Mouse (Mus musculus): Measurements from ENCODE around the gene Ly6g6e. TPM values are rescaled to one million over a fixed set of nuclear protein-coding genes. Genes with fewer than 3 reads are reported as not detected.

Gene Ly6g6e
- polyA plus RNA-seq, 1 experiment, result 6.6 TPM

Other genes starting within 250 kb of the Ly6g6e start
- gene Stk19, start 240.0 kb upstream of the Ly6g6e start, polyA plus RNA-seq (2012; rRNA removed), result 75.7 and 76.3 TPM in 2 replicates
- 61.1 and 67.6 TPM in 2 replicates for gene Dxo, start 239.9 kb upstream of the Ly6g6e start, polyA plus RNA-seq (2012; rRNA removed)
- gene Skiv2l, start 226.7 kb upstream of the Ly6g6e start, polyA plus RNA-seq (2012; rRNA removed), result 89.7 and 90.9 TPM in 2 replicates
- gene Nelfe, start 226.5 kb upstream of the Ly6g6e start, polyA plus RNA-seq (2012; rRNA removed), result 50.7 and 54.7 TPM in 2 replicates
- 0.29 and 2.0 TPM in 2 replicates for gene Cfb, start 214.4 kb upstream of the Ly6g6e start, polyA plus RNA-seq (2012; rRNA removed)
- gene Zbtb12, start 197.4 kb upstream of the Ly6g6e start, polyA plus RNA-seq (2012; rRNA removed), result 73.3 and 74.1 TPM in 2 replicates
- gene Gm20547, start 194.9 kb upstream of the Ly6g6e start, polyA plus RNA-seq (2012; rRNA removed), result 0.29 TPM in 1 of 2 replicates, not detected in the other
- gene C2, start 178.6 kb upstream of the Ly6g6e start, polyA plus RNA-seq (2012; rRNA removed), result 2.4 and 3.2 TPM in 2 replicates
- 311 and 328 TPM in 2 replicates for gene Ehmt2, start 178.4 kb upstream of the Ly6g6e start, polyA plus RNA-seq (2012; rRNA removed)
- 0.04 and 0.06 TPM in 2 replicates for gene Slc44a4, start 162.4 kb upstream of the Ly6g6e start, polyA plus RNA-seq (2012; rRNA removed)
- gene Neu1, start 145.6 kb upstream of the Ly6g6e start, polyA plus RNA-seq (2012; rRNA removed), result 30.5 and 30.9 TPM in 2 replicates
- gene Hspa1b, start 117.7 kb upstream of the Ly6g6e start, polyA plus RNA-seq (2012; rRNA removed), result 8.8 and 9.7 TPM in 2 replicates
- gene Gm20481, start 107.0 kb upstream of the Ly6g6e start, polyA plus RNA-seq (2012; rRNA removed), result not detected in 2 replicates
- gene Hspa1a, start 104.7 kb upstream of the Ly6g6e start, polyA plus RNA-seq (2012; rRNA removed), result 13.2 and 13.5 TPM in 2 replicates
- gene Hspa1l, start 104.2 kb upstream of the Ly6g6e start, polyA plus RNA-seq (2012; rRNA removed), result 0.62 and 0.90 TPM in 2 replicates
- gene Lsm2, start 95.0 kb upstream of the Ly6g6e start, polyA plus RNA-seq (2012; rRNA removed), result 93.6 and 101 TPM in 2 replicates
- 78.1 and 85.3 TPM in 2 replicates for gene Vars, start 75.9 kb upstream of the Ly6g6e start, polyA plus RNA-seq (2012; rRNA removed)
- 0.48 TPM in 2 replicates for gene Vwa7, start 60.3 kb upstream of the Ly6g6e start, polyA plus RNA-seq (2012; rRNA removed)
- 2.1 and 2.3 TPM in 2 replicates for gene Sapcd1, start 48.9 kb upstream of the Ly6g6e start, polyA plus RNA-seq (2012; rRNA removed)
- gene Msh5, start 30.2 kb upstream of the Ly6g6e start, polyA plus RNA-seq (2012; rRNA removed), result 2.7 and 3.0 TPM in 2 replicates
- gene Clic1, start 26.9 kb upstream of the Ly6g6e start, polyA plus RNA-seq (2012; rRNA removed), result 45.7 and 47.6 TPM in 2 replicates
- gene Ddah2, start 17.9 kb upstream of the Ly6g6e start, polyA plus RNA-seq (2012; rRNA removed), result 243 and 254 TPM in 2 replicates
- gene Ly6g6c, start 11.5 kb upstream of the Ly6g6e start, polyA plus RNA-seq (2012; rRNA removed), result 2.1 TPM in 1 of 2 replicates, not detected in the other
- gene Mpig6b, start 10.7 kb upstream of the Ly6g6e start, polyA plus RNA-seq (2012; rRNA removed), result 0.03 and 0.10 TPM in 2 replicates
- gene Ly6g6d, start 1.2 kb downstream of the Ly6g6e start, polyA plus RNA-seq (2012; rRNA removed), result 1.3 and 1.6 TPM in 2 replicates
- gene Ly6g6f, start 8.7 kb downstream of the Ly6g6e start, polyA plus RNA-seq (2012; rRNA removed), result 0.09 and 0.19 TPM in 2 replicates
- 110 and 114 TPM in 2 replicates for gene Abhd16a, start 12.4 kb downstream of the Ly6g6e start, polyA plus RNA-seq (2012; rRNA removed)
- gene Ly6g5c, start 31.4 kb downstream of the Ly6g6e start, polyA plus RNA-seq (2012; rRNA removed), result not detected in 2 replicates
- 2.3 TPM in 2 replicates for gene Ly6g5b, start 38.5 kb downstream of the Ly6g6e start, polyA plus RNA-seq (2012; rRNA removed)
- 17.4 and 18.3 TPM in 2 replicates for gene Gpank1, start 44.6 kb downstream of the Ly6g6e start, polyA plus RNA-seq (2012; rRNA removed)
- gene Csnk2b, start 45.2 kb downstream of the Ly6g6e start, polyA plus RNA-seq (2012; rRNA removed), result 170 and 198 TPM in 2 replicates
- gene D17H6S53E, start 49.5 kb downstream of the Ly6g6e start, polyA plus RNA-seq (2012; rRNA removed), result 5.2 and 5.6 TPM in 2 replicates
- gene Apom, start 55.1 kb downstream of the Ly6g6e start, polyA plus RNA-seq (2012; rRNA removed), result 0.65 and 0.84 TPM in 2 replicates
- gene Bag6, start 58.3 kb downstream of the Ly6g6e start, polyA plus RNA-seq (2012; rRNA removed), result 237 and 290 TPM in 2 replicates
- gene Prrc2a, start 88.0 kb downstream of the Ly6g6e start, polyA plus RNA-seq (2012; rRNA removed), result 228 and 250 TPM in 2 replicates
- 3.7 and 3.9 TPM in 2 replicates for gene Aif1, start 99.2 kb downstream of the Ly6g6e start, polyA plus RNA-seq (2012; rRNA removed)
- gene Lst1, start 111.5 kb downstream of the Ly6g6e start, polyA plus RNA-seq (2012; rRNA removed), result 15.7 and 18.5 TPM in 2 replicates
- 0.76 and 0.84 TPM in 2 replicates for gene Ltb, start 117.5 kb downstream of the Ly6g6e start, polyA plus RNA-seq (2012; rRNA removed)
- gene Tnf, start 125.1 kb downstream of the Ly6g6e start, polyA plus RNA-seq (2012; rRNA removed), result 0.05 TPM in 2 replicates
- gene Lta, start 128.4 kb downstream of the Ly6g6e start, polyA plus RNA-seq (2012; rRNA removed), result 0.57 and 0.62 TPM in 2 replicates
- not detected in 2 replicates for gene Gm16181, start 143.9 kb downstream of the Ly6g6e start, polyA plus RNA-seq (2012; rRNA removed)
- 147 and 148 TPM in 2 replicates for gene Atp6v1g2, start 156.8 kb downstream of the Ly6g6e start, polyA plus RNA-seq (2012; rRNA removed)
- 14.3 and 14.8 TPM in 2 replicates for gene Nfkbil1, start 158.9 kb downstream of the Ly6g6e start, polyA plus RNA-seq (2012; rRNA removed)
- gene Ddx39b, start 164.8 kb downstream of the Ly6g6e start, polyA plus RNA-seq (2012; rRNA removed), result 727 and 778 TPM in 2 replicates
- 60.4 and 60.8 TPM in 2 replicates for gene H2-D1, start 185.8 kb downstream of the Ly6g6e start, polyA plus RNA-seq (2012; rRNA removed)
- gene H2-Q1, start 243.5 kb downstream of the Ly6g6e start, polyA plus RNA-seq (2012; rRNA removed), result 0.27 and 0.48 TPM in 2 replicates